In genomic region chr1:134749889-134750288, GRCm38 (mm10) we compare ENCODE assay signal across 10 mouse cellular contexts.
A peak's percentile ranks its signal among the peaks of the same experiment; 100 is the strongest.
DNase-seq lines count a peak whose midpoint lies in the region; ATAC-seq lines count a peak whose summit lies in the region.
"Had no signal": no experiment of that assay in that cellular context is flagged by ENCODE, and none has a peak within 500 bp of the region (broad histone marks: within the 10 kb centered on the region; RNA-seq: fewer than 3 reads in every experiment).

No protein-coding gene starts in this region.

- H3K9ac ChIP-seq in embryonic facial prominence, embryonic 14.5 days (ENCODE audit: low read depth, low read length), result no peak overlapping the region
- H3K9ac ChIP-seq in stomach, embryonic 14.5 days (replicated peaks; ENCODE audit: low read depth, low read length), result no peak overlapping the region
- H3K9ac ChIP-seq: hindbrain, embryonic 15.5 days; liver, embryonic 13.5 days had no signal

- H3K27ac ChIP-seq in embryonic facial prominence, embryonic 14.5 days (replicated peaks; ENCODE audit: low read depth, low read length), result no peak overlapping the region
- H3K27ac ChIP-seq in embryonic facial prominence, embryonic 10.5 days (replicated peaks), result no peak overlapping the region
- H3K27ac ChIP-seq in stomach, embryonic 14.5 days (ENCODE audit: low read length), result peak overlapping the region; percentile 52; the same call in 1 of the 2 replicates
- H3K27ac ChIP-seq: hindbrain, embryonic 15.5 days; liver, embryonic 13.5 days had no signal

- DNase-seq in embryonic facial prominence, embryonic 14.5 days (ENCODE audit: low spot score), result peak; percentile 69
- DNase-seq in embryonic facial prominence, embryonic 10.5 days (ENCODE audit: low spot score), result no peak
- DNase-seq in lung, postnatal 10 days, result peak; percentile 71
- no peak for DNase-seq in lung, postnatal 25 days (ENCODE audit: low spot score)
- peak; percentile 69 for DNase-seq in gastrocnemius, adult 18-20 months (ENCODE audit: low spot score)
- no peak for DNase-seq in spleen, postnatal 10 days (ENCODE audit: low spot score in 2 of 2)
- DNase-seq: liver, embryonic 13.5 days had no signal

- no peaks in the 10 kb centered on the region for H3K36me3 ChIP-seq in embryonic facial prominence, embryonic 14.5 days (ENCODE audit: control insufficient read depth, insufficient read depth, low read length)
- no peaks in the 10 kb centered on the region for H3K36me3 ChIP-seq in embryonic facial prominence, embryonic 10.5 days (replicated peaks)
- H3K36me3 ChIP-seq in stomach, embryonic 14.5 days (ENCODE audit: control insufficient read depth, insufficient read depth, low read length), result peaks cover 7% of the 10 kb centered on the region; the same call in 1 of the 2 replicates
- H3K36me3 ChIP-seq: hindbrain, embryonic 15.5 days; liver, embryonic 13.5 days had no signal

- 71% methylated on average over 7 of the region's 7 CpGs for WGBS in embryonic facial prominence, embryonic 14.5 days
- WGBS in embryonic facial prominence, embryonic 10.5 days, result 90% methylated on average over 7 of the region's 7 CpGs
- 45% methylated on average over 7 of the region's 7 CpGs for WGBS in stomach, embryonic 14.5 days

- H3K4me2 ChIP-seq in embryonic facial prominence, embryonic 14.5 days (ENCODE audit: low read depth, low read length), result no peak overlapping the region
- no peak overlapping the region for H3K4me2 ChIP-seq in stomach, embryonic 14.5 days (replicated peaks; ENCODE audit: low read depth, low read length)
- H3K4me2 ChIP-seq: hindbrain, embryonic 15.5 days; liver, embryonic 13.5 days had no signal

- H3K9me3 ChIP-seq in embryonic facial prominence, embryonic 14.5 days (ENCODE audit: control insufficient read depth, low read length), result no peaks in the 10 kb centered on the region
- no peaks in the 10 kb centered on the region for H3K9me3 ChIP-seq in embryonic facial prominence, embryonic 10.5 days
- H3K9me3 ChIP-seq in stomach, embryonic 14.5 days (ENCODE audit: control insufficient read depth, low read depth, low read length), result no peaks in the 10 kb centered on the region
- H3K9me3 ChIP-seq: hindbrain, embryonic 15.5 days; liver, embryonic 13.5 days had no signal

- peaks cover 38% of the 10 kb centered on the region for H3K4me1 ChIP-seq in embryonic facial prominence, embryonic 14.5 days (ENCODE audit: control insufficient read depth, insufficient read depth, low read length)
- peaks cover 50% of the 10 kb centered on the region for H3K4me1 ChIP-seq in embryonic facial prominence, embryonic 10.5 days
- peaks cover 43% of the 10 kb centered on the region for H3K4me1 ChIP-seq in stomach, embryonic 14.5 days (ENCODE audit: control insufficient read depth, insufficient read depth, low read length)

- no peaks in the 10 kb centered on the region for H3K27me3 ChIP-seq in embryonic facial prominence, embryonic 14.5 days (replicated peaks; ENCODE audit: control insufficient read depth, insufficient read depth, low read length)
- peaks cover 14% of the 10 kb centered on the region for H3K27me3 ChIP-seq in embryonic facial prominence, embryonic 10.5 days (replicated peaks; ENCODE audit: low read depth, poor library complexity, severe bottlenecking)
- no peaks in the 10 kb centered on the region for H3K27me3 ChIP-seq in stomach, embryonic 14.5 days (ENCODE audit: control insufficient read depth, insufficient read depth, low read length)
- H3K27me3 ChIP-seq: hindbrain, embryonic 15.5 days; liver, embryonic 13.5 days had no signal

- no peak overlapping the region for H3K4me3 ChIP-seq in embryonic facial prominence, embryonic 14.5 days (ENCODE audit: low read depth, low read length)
- no peak overlapping the region for H3K4me3 ChIP-seq in embryonic facial prominence, embryonic 10.5 days
- no peak overlapping the region for H3K4me3 ChIP-seq in stomach, embryonic 14.5 days (ENCODE audit: low read depth, low read length)
- H3K4me3 ChIP-seq: hindbrain, embryonic 15.5 days; liver, embryonic 13.5 days had no signal

- ATAC-seq in embryonic facial prominence, embryonic 14.5 days (ENCODE audit: low read depth), result 0 out of 2 replicates have a peak, but pooled peaks have one; percentile 19
- ATAC-seq in stomach, embryonic 14.5 days (ENCODE audit: insufficient number of reproducible peaks, insufficient read depth, low FRiP score, low read depth), result peak; percentile 34; the same call in 1 of the 2 replicates
- ATAC-seq in erythroid progenitor cell, adult 5-6 weeks (replicated peaks; ENCODE audit: low FRiP score, poor library complexity, severe bottlenecking), result no peak

Comparison
In these comparisons a context has a peak if more than half of its experiments do, and no peak if none do; other contexts are left out.
1. DNase-seq: peak in embryonic facial prominence, embryonic 14.5 days (single experiment), lung, postnatal 10 days (single experiment) and gastrocnemius, adult 18-20 months (single experiment); none in embryonic facial prominence, embryonic 10.5 days (single experiment), lung, postnatal 25 days (single experiment) and spleen, postnatal 10 days (0 of 2).